16 mouse cellular contexts compared by ENCODE assay signal in the genomic region with DNA sequence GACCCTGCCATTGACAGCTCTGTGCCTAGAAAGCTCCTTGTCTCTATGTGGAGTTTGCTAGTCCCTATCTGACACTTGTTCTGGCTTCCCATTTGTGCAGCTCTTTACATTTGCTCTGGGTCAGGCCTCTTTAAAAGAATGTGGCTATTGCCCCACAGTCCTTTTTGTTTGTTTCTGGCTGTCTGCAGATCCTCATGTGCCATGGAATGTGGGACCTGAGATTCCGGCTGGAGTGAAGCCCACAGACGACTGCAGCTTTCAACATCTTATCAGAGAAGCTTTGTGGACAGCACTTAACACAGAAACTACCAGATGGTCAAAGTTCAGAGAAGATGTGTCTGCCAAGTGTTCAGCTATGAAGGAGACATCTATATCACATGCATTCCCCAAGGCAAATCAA.
A peak's percentile ranks its signal among the peaks of the same experiment; 100 is the strongest.
DNase-seq lines count a peak whose midpoint lies in the region; ATAC-seq and TF ChIP-seq lines count a peak whose summit lies in the region.
"Had no signal": no experiment of that assay in that cellular context is flagged by ENCODE, and none has a peak within 500 bp of the region (broad histone marks: within the 10 kb centered on the region; RNA-seq: fewer than 3 reads in every experiment).

No protein-coding gene starts in this region.

- intact Hi-C loops in heart, postnatal 25 days (cut with DNase I) = no loop called here

- H3K4me1 ChIP-seq in heart, embryonic 10.5 days = no peaks in the 10 kb centered on the region
- 0 out of 2 replicates have a peak, but pooled peaks cover 3% of the 10 kb centered on the region for H3K4me1 ChIP-seq in heart, embryonic 16.5 days (ENCODE audit: control insufficient read depth, insufficient read depth, low read length)
- H3K4me1 ChIP-seq in lung, postnatal 0 days (ENCODE audit: insufficient read depth, low read depth, low read length) = no peaks in the 10 kb centered on the region; the same call in 1 of the 2 replicates

- 46% methylated on average over 2 of the region's 2 CpGs for WGBS in heart, embryonic 10.5 days
- 33% methylated on average over 2 of the region's 2 CpGs for WGBS in heart, embryonic 16.5 days
- 37% methylated on average over 2 of the region's 2 CpGs for WGBS in lung, postnatal 0 days

- H3K9me3 ChIP-seq in heart, embryonic 10.5 days = no peaks in the 10 kb centered on the region
- no peaks in the 10 kb centered on the region for H3K9me3 ChIP-seq in heart, embryonic 16.5 days (replicated peaks; ENCODE audit: control insufficient read depth, low read length)
- no peaks in the 10 kb centered on the region for H3K9me3 ChIP-seq in lung, postnatal 0 days (ENCODE audit: low read length)

- no peak overlapping the region for H3K4me2 ChIP-seq in heart, embryonic 16.5 days (ENCODE audit: low read depth, low read length)
- H3K4me2 ChIP-seq in lung, postnatal 0 days (replicated peaks; ENCODE audit: low read depth, low read length) = no peak overlapping the region

- no peaks in the 10 kb centered on the region for H3K36me3 ChIP-seq in heart, embryonic 10.5 days
- no peaks in the 10 kb centered on the region for H3K36me3 ChIP-seq in heart, embryonic 16.5 days (ENCODE audit: control insufficient read depth, insufficient read depth)
- no peaks in the 10 kb centered on the region for H3K36me3 ChIP-seq in lung, postnatal 0 days (ENCODE audit: insufficient read depth, low read length)

- peaks cover 4% of the 10 kb centered on the region; the same call in 1 of the 2 replicates for H3K27me3 ChIP-seq in heart, embryonic 10.5 days (ENCODE audit: insufficient read depth, poor library complexity, severe bottlenecking)
- H3K27me3 ChIP-seq in heart, embryonic 16.5 days (ENCODE audit: control insufficient read depth, insufficient read depth, low read length) = no peaks in the 10 kb centered on the region
- no peaks in the 10 kb centered on the region for H3K27me3 ChIP-seq in lung, postnatal 0 days (replicated peaks; ENCODE audit: insufficient read depth, low read length)

- peak; percentile 68 for DNase-seq in heart, embryonic 10.5 days (ENCODE audit: low spot score)
- DNase-seq in heart, postnatal 25 days (ENCODE audit: low spot score) = no peak
- peak; percentile 42 for DNase-seq in lung, postnatal 0 days (ENCODE audit: low spot score)
- no peak for DNase-seq in layer of hippocampus, postnatal 14 days (ENCODE audit: low spot score in 2 of 2)
- no peak for DNase-seq in urinary bladder, postnatal 4 days (ENCODE audit: low spot score in 2 of 2)
- no peak for DNase-seq in urinary bladder, adult 18-20 months (ENCODE audit: low spot score in 2 of 2)
- DNase-seq: cerebellum, postnatal 25 days; liver; liver, postnatal 0 days; right cerebral cortex, adult 18-20 months; spleen, adult 18-20 months had no signal

- peak; percentile 79 for ATAC-seq in heart, embryonic 16.5 days (replicated peaks; ENCODE audit: extremely low read depth, insufficient read depth, low FRiP score)
- ATAC-seq in lung, postnatal 0 days = peak; percentile 58
- ATAC-seq: forebrain, embryonic 14.5 days; hindbrain, embryonic 16.5 days; intestine, postnatal 0 days; liver, postnatal 0 days had no signal

- H3K4me3 ChIP-seq in heart, embryonic 10.5 days = no peak overlapping the region
- H3K4me3 ChIP-seq in heart, embryonic 16.5 days (ENCODE audit: low read length) = no peak overlapping the region
- no peak overlapping the region for H3K4me3 ChIP-seq in lung, postnatal 0 days (ENCODE audit: low read depth, low read length)

- H3K9ac ChIP-seq in heart, embryonic 16.5 days (ENCODE audit: low read length) = no peak overlapping the region
- H3K9ac ChIP-seq in lung, postnatal 0 days (replicated peaks; ENCODE audit: low read depth) = no peak overlapping the region
- H3K9ac ChIP-seq: liver, postnatal 0 days had no signal

- no peak overlapping the region for H3K27ac ChIP-seq in heart, embryonic 10.5 days
- 0 out of 2 replicates have a peak overlapping the region, but pooled peaks have one; percentile 4 for H3K27ac ChIP-seq in heart, embryonic 16.5 days (ENCODE audit: low read length)
- no peak overlapping the region for H3K27ac ChIP-seq in lung, postnatal 0 days (ENCODE audit: low read length)
- H3K27ac ChIP-seq: kidney, postnatal 0 days had no signal

- no peak for TF ChIP-seq CTCF in lung, postnatal 0 days (IDR thresholded peaks at IDR 0.05)

- no peak for TF ChIP-seq EP300 in lung, postnatal 0 days (IDR thresholded peaks at IDR 0.05)

Comparison
In these comparisons a context has a peak if more than half of its experiments do, and no peak if none do; other contexts are left out.
1. DNase-seq: peak in heart, embryonic 10.5 days (single experiment) and lung, postnatal 0 days (single experiment); none in heart, postnatal 25 days (single experiment), layer of hippocampus, postnatal 14 days (0 of 2), urinary bladder, postnatal 4 days (0 of 2) and urinary bladder, adult 18-20 months (0 of 2).